Mouse (Mus musculus): ENCODE data around the gene Gm42715. TPM values are rescaled to one million over a fixed set of nuclear protein-coding genes. Genes with fewer than 3 reads are reported as not detected.

Gm42715 gene
- total RNA-seq, 2 experiments from 2014 or later: 10.3 to 10.5 TPM

Small RNAs within 50 kb of the gene (microRNA-seq; reads per million reads assigned to microRNA genes)
- gene Gm47278: 0 reads per million in 2 experiments
- 0 reads per million in 2 experiments for gene Mir7060

Other genes with a start within 250 kb of the Gm42715 start
- gene Sephs2, start 245.5 kb upstream of the Gm42715 start, total RNA-seq (2021): 10 to 100 TPM; 19.5 to 20.5 TPM
- gene Itgal, start 223.3 kb upstream of the Gm42715 start, total RNA-seq (2021): 1 to 10 TPM in 1 of 2 experiments, under 1 TPM in 1; 0.75 to 1.5 TPM
- 10 to 100 TPM; 23.0 to 28.7 TPM for gene Zfp768, start 174.0 kb upstream of the Gm42715 start, total RNA-seq (2021)
- gene Zfp747, start 143.5 kb upstream of the Gm42715 start, total RNA-seq (2021): 1 to 10 TPM; 3.6 to 5.1 TPM
- gene 9130019O22Rik, start 132.4 kb upstream of the Gm42715 start, total RNA-seq (2021): 1 to 10 TPM; 1.7 to 2.7 TPM
- 1 to 10 TPM; 2.9 to 3.7 TPM for gene E430018J23Rik, start 126.0 kb upstream of the Gm42715 start, total RNA-seq (2021)
- gene Zfp764, start 112.8 kb upstream of the Gm42715 start, total RNA-seq (2021): 1 to 10 TPM; 2.8 to 4.3 TPM
- gene Zfp688, start 97.5 kb upstream of the Gm42715 start, total RNA-seq (2021): 1 to 10 TPM; 3.2 to 4.5 TPM
- gene Zfp689, start 70.4 kb upstream of the Gm42715 start, total RNA-seq (2021): 1 to 10 TPM; 1.8 to 1.9 TPM
- 10 to 100 TPM; 16.2 to 25.3 TPM for gene Prr14, start 60.0 kb upstream of the Gm42715 start, total RNA-seq (2021)
- 10 to 100 TPM; 29.5 to 35.8 TPM for gene Fbrs, start 40.4 kb upstream of the Gm42715 start, total RNA-seq (2021)
- 10 to 100 TPM; 56.8 to 66.1 TPM for gene Srcap, start 7.6 kb upstream of the Gm42715 start, total RNA-seq (2021)
- not detected for gene Tmem265, start 41.8 kb downstream of the Gm42715 start, total RNA-seq (2021)
- 10 to 100 TPM; 13.3 to 17.6 TPM for gene Phkg2, start 53.8 kb downstream of the Gm42715 start, total RNA-seq (2021)
- gene Ccdc189, start 69.0 kb downstream of the Gm42715 start, total RNA-seq (2021): 1 to 10 TPM; 1.7 to 3.2 TPM
- 10 to 100 TPM; 26.9 to 37.8 TPM for gene Rnf40, start 69.2 kb downstream of the Gm42715 start, total RNA-seq (2021)
- 10 to 100 TPM in 1 of 2 experiments, 1 to 10 TPM in 1; 9.2 to 14.7 TPM for gene Zfp629, start 96.2 kb downstream of the Gm42715 start, total RNA-seq (2021)
- 10 to 100 TPM; 93.2 to 97.1 TPM for gene Bcl7c, start 189.3 kb downstream of the Gm42715 start, total RNA-seq (2021)
- 10 to 100 TPM in 1 of 2 experiments, 1 to 10 TPM in 1; 9.1 to 12.7 TPM for gene Ctf1, start 193.2 kb downstream of the Gm42715 start, total RNA-seq (2021)
- not detected for gene Ctf2, start 212.6 kb downstream of the Gm42715 start, total RNA-seq (2021)
- 1 to 10 TPM; 2.9 to 6.0 TPM for gene Fbxl19, start 225.0 kb downstream of the Gm42715 start, total RNA-seq (2021)

All from gastrocnemius, postnatal 10 days (tissue).